Mouse (Mus musculus) bone marrow macrophage, adult 2 months (primary cell): Measurements from ENCODE around the gene Ubxn7. TPM values are rescaled to one million over a fixed set of nuclear protein-coding genes. Genes with fewer than 3 reads are reported as not detected.
A peak's percentile ranks its signal among the peaks of the same experiment; 100 is the strongest.

ENCODE experiments used
- H3K27ac ChIP-seq: 2 replicates; pipeline ENCODE4 v1.5.1; 2012; ENCODE audit warnings: low read depth, low read length; ENCODE audit not compliant: insufficient read depth
- H3K4me1 ChIP-seq: 2 replicates; pipeline ENCODE4 v1.6.1; 2012; ENCODE audit warnings: low read length; ENCODE audit not compliant: control insufficient read depth, insufficient read depth
- H3K4me3 ChIP-seq: 2 replicates; pipeline ENCODE4 v1.5.1; 2012; ENCODE audit warnings: mild to moderate bottlenecking, low read length, moderate library complexity; ENCODE audit not compliant: insufficient read depth
- CTCF ChIP-seq: IDR thresholded peaks from 2 replicates; pipeline ENCODE4 v1.5.1; 2012; ENCODE audit warnings: low read depth, mild to moderate bottlenecking, low read length, moderate library complexity
- POLR2A ChIP-seq: IDR thresholded peaks from 2 replicates; pipeline ENCODE4 v1.6.1; 2012; ENCODE audit warnings: mild to moderate bottlenecking, low read depth, low read length, borderline replicate concordance
- polyA plus RNA-seq: library from polyadenylated mRNA; stranded (reverse); fragments of >200 nt; gene quantifications from 2 replicates; pipeline ENCODE4 v1.2.4, GENCODE M21; 2012; ENCODE audit not compliant: missing spikeins, insufficient read depth, insufficient read length

The Ubxn7 gene
- polyA plus RNA-seq, 1 experiment = 17.9 TPM

GRCm38 (mm10) chr16:32371351-32371750 is 39.3 kb downstream of the Ubxn7 start:
- Histone ChIP-seq H3K4me3 (no peak overlapping the region), H3K4me1 (no peaks in the 10 kb centered on the region), H3K27ac (no peak overlapping the region)
- TF ChIP-seq CTCF = 0 out of 2 replicates have a peak, but pooled peaks have one; percentile 10
- TF ChIP-seq POLR2A = no peak

DNA sequence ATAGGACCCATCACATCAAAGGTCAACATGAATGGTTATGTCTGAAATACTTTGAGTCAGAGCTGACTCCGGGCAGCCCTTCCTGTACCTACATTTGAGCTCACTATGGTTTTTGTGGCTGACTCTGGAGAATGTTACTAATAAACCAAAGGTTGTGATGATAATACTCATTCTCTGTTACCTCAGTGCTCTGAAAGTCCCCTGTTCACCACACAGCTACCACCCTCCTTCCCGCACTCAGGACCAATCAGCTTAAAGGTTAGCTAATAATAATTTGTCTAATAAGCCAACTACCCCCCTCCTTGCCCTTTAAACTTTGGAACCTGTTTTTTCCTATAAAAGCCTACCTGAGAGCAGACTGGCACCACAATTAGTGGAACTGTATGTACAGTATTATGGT is 47.5 kb downstream of the Ubxn7 start:
- no peak overlapping the region for H3K4me3 ChIP-seq

DNA sequence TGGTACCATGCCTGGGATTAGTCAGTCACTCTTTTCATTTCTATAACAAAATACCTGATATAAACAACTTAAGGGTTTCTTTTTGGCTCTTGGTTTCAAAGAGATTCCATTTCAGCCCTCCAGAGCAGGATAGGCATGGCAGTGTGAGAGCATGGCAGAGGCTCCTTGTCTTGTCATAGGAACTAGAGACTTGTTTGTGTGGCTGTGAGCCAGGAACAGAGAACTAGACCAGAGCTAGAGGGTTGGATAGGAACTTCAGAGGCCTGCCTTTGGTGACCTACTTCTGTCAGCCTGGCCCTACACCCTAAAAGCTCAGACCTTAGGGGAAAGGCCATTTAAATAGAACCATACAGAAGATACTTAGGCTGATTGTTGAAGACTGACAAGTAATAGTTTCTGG is 50.8 kb downstream of the Ubxn7 start:
- H3K27ac ChIP-seq = no peak overlapping the region
- TF ChIP-seq POLR2A (no peak), CTCF (no peak)
- no peaks in the 10 kb centered on the region for H3K4me1 ChIP-seq
- no peak overlapping the region for H3K4me3 ChIP-seq

More for the DNA sequence above, 47.5 kb downstream of the Ubxn7 start:
- no peak for TF ChIP-seq CTCF
- TF ChIP-seq POLR2A = no peak
- no peak overlapping the region for H3K27ac ChIP-seq
- H3K4me1 ChIP-seq = no peaks in the 10 kb centered on the region

DNA sequence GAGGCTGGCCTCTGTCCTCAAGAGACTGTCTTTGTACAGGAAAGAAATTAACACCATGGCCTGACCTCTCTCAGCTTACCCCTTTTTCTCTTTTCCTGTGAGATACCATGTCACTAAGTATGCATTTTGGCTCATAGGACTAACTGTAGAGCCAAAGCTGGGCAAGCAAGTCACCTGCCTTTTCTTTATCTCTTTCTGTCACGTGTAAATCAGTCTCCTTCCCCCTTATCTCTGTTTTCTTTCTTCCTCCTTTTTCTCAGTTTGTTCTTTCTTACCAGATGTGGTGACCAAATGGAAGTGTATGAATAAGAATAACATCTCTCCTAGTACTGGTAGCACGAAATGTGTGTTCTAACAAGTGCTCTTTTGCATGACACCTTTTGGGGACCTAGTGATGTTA is 52.8 kb downstream of the Ubxn7 start:
- Histone ChIP-seq H3K4me3 (no peak overlapping the region), H3K4me1 (no peaks in the 10 kb centered on the region), H3K27ac (no peak overlapping the region)
- TF ChIP-seq CTCF (no peak), POLR2A (no peak)

- Histone ChIP-seq H3K27ac (no peak overlapping the region), H3K4me1 (no peaks in the 10 kb centered on the region), H3K4me3 (no peak overlapping the region)
- no peak for TF ChIP-seq CTCF
- no peak for TF ChIP-seq POLR2A
These were observed 54.8 kb downstream of the Ubxn7 start for GRCm38 (mm10) chr16:32386826-32387225.

DNA sequence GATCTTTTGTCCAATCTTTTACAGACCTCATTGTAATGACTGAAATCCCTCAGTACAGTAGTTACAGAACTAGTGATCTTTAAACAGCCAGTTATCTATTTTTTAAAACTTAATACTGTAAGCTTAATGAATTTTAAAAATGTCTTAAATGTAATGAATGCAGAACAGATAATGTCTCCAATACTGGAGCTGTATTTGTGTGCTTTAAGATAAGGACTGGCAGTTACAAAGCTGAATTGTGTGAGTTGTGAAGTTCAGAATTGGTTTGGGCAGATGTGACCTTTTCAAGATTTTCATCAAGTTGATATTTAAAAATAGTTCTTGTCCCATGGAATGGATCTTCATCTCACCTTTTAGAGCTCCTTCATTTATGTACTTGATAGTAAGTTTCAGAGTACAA is 57.0 kb downstream of the Ubxn7 start:
- H3K4me1 ChIP-seq = no peaks in the 10 kb centered on the region
- H3K4me3 ChIP-seq = no peak overlapping the region
- no peak overlapping the region for H3K27ac ChIP-seq
- TF ChIP-seq CTCF = no peak
- no peak for TF ChIP-seq POLR2A

DNA sequence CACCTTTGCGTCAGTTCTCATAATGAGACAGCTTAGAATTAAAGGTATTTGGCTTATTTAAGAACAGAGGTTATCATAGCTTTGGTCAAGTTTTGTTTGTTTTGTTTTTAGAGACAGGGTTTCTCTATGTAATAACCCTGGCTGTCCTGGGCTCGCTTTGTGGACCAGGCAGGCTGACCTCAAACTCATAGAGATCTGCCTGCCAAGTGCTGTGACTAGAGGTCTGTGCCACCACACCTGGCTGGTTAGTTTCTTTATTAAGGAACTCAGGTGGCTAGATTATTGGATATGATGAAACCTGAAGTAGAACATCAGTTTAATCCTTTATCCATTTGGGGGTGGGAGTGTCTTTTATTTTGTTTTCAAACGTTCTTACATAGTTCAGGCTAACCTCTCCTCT is 57.8 kb downstream of the Ubxn7 start:
- Histone ChIP-seq H3K4me3 (no peak overlapping the region), H3K4me1 (peaks cover 1% of the 10 kb centered on the region; the same call in 1 of the 2 replicates), H3K27ac (no peak overlapping the region)
- TF ChIP-seq CTCF (no peak), POLR2A (no peak)

GRCm38 (mm10) chr16:32390882-32391281 is 58.8 kb downstream of the Ubxn7 start:
- Histone ChIP-seq H3K27ac (no peak overlapping the region), H3K4me1 (peaks cover 11% of the 10 kb centered on the region), H3K4me3 (no peak overlapping the region)
- TF ChIP-seq CTCF (no peak), POLR2A (no peak)

GRCm38 (mm10) chr16:32395679-32396540 is 63.9 kb downstream of the Ubxn7 start:
- Histone ChIP-seq H3K27ac (peak overlapping the region; percentile 95), H3K4me3 (peak overlapping the region; percentile 46), H3K4me1 (peaks cover 33% of the 10 kb centered on the region)
- no peak for TF ChIP-seq POLR2A
- TF ChIP-seq CTCF = no peak

GRCm38 (mm10) chr16:32396541-32396835 is 64.4 kb downstream of the Ubxn7 start:
- peak overlapping the region; percentile 82 for H3K27ac ChIP-seq
- H3K4me3 ChIP-seq = no peak overlapping the region
- H3K4me1 ChIP-seq = peaks cover 39% of the 10 kb centered on the region
- TF ChIP-seq POLR2A = no peak
- TF ChIP-seq CTCF = no peak
